Mouse (Mus musculus): ENCODE measurements around the gene Spag9.
"Not testable (repeated sequence)": the region's sequence is repeated elsewhere in the genome, so short reads cannot be mapped to it uniquely, and the experiment has no call there.

Spag9 gene

GRCm38 (mm10) chr11:93986298-93986697 lies 9.6 kb upstream of the Spag9 start:
- no peak for DNase-seq (ENCODE audit: low spot score)

- no peak for DNase-seq (ENCODE audit: low spot score)
Observed at GRCm38 (mm10) chr11:93987026-93987425, 8.9 kb upstream of the Spag9 start.

- DNase-seq (ENCODE audit: low spot score) = no peak
Observed at GRCm38 (mm10) chr11:93987625-93988327, 8.1 kb upstream of the Spag9 start.

GRCm38 (mm10) chr11:93988328-93989062 lies 7.4 kb upstream of the Spag9 start:
- peak; percentile 25 for DNase-seq (ENCODE audit: low spot score)

DNA sequence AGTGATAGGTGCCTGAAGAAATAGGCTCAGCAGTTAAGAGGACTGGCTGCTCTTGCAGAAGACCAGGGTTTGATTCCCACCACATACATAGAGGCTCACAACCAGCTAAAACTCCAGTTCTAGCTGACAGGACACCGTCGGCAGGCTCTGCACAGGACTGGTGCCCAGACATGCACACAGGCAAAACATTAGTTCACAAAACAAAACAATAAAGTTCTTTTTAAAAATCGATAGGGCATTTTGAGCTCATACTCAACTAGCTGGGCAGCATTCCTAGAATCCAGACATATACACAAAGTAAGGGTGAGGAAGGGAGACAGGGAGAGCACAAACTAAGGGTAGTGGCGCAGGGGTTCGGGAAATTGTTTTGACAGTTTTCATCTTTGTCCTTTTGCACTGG lies 1.4 kb upstream of the Spag9 start:
- DNase-seq (ENCODE audit: low spot score) = peak; percentile 9

DNA sequence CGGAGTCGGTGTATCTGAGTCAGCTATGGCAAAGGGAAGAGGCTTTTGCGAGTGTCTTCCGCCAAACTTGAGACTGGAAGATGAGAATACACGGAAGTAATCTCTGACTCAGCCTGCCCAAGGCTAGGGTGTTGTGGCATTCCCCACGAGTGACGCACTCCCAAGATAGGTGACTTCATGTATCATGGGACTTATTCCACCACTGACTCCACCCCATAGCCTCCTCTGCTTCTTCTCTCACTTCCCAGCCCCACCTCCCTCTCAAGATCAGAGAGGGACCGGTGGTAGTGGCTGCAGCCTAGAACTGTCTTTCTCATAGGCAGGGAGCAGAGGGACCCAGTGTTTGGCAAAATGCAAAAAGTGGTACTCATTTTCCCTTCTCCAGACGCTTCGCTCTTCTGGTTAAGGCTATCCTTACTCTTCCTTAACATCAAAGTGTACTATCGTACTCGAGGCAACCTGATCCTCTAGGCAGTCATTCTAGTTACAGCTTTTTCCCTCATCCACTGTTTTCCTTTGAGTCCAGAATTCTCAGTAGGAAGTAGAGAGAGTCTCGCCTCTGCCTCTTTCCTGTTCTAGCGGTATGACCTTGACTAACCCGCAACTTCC lies 676 bp upstream of the Spag9 start:
- DNase-seq (ENCODE audit: low spot score) = peak; percentile 88

GRCm38 (mm10) chr11:93996306-93997140 lies 632 bp downstream of the Spag9 start:
- DNase-seq (ENCODE audit: low spot score) = peak; percentile 47

- DNase-seq (ENCODE audit: low spot score) = peak; percentile 20
Observed at GRCm38 (mm10) chr11:93997141-93997775, 1.4 kb downstream of the Spag9 start.

DNA sequence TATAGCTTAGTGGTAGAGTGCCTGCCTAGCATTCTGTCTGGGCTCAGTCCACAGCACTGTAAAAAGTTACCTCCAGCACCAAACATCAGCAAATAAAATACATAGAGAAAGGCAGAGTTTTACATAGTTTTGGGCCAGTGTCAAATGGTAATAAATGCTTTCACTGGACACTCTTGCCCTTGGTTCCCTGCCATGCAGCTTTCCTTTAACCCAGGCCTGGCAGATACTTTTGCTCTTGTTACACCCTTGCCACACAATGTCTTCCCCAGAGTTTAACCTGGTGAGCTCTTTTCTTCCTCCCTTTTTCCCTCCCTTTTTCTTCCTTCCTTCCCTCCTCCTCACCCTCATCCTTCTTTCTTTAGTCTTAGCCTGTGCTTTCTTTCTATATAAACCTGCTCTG lies 3.4 kb downstream of the Spag9 start:
- DNase-seq (ENCODE audit: low spot score) = no peak

DNA sequence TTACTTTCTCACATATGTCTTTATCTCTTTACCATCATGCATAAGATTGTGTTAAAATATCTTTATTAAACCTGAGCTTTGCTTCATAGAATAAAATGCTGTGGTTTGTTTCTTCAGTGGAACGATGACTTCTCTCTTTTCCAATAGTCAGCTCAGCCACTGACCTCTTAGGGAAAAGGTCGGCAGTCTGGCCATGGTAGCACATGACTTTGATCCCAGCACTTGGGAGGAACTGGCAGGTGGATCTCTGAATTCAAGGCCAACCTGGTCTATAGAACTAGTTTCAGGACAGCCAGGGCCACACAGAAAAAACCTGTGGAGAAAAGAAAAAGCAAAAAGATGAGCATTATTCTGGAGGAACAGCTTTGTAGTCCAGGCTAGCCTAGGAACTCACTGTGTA lies 7.5 kb downstream of the Spag9 start:
- no peak for DNase-seq (ENCODE audit: low spot score)

DNA sequence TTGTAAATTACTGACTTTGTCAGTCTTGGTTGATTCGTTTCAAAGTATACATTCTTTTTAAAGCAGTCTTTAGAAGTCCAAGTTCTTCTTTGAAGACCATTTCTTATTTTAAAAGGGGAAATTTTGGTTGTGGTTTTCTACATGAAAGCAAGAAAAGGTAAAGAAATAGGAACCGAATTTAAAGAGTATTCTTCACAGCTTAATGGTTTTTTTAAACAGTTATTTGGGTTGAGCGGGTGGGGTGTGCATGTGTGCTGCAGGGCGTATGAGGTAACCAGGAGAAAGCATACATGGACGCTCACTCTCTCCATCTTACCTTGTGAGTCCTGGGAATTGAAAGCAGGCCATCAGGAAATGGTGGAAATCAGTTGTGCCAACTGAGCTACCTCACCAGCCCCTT lies 23.2 kb downstream of the Spag9 start:
- DNase-seq (ENCODE audit: low spot score) = no peak

- no peak for DNase-seq (ENCODE audit: low spot score)
Observed at GRCm38 (mm10) chr11:94020403-94020802, 24.5 kb downstream of the Spag9 start.

- DNase-seq (ENCODE audit: low spot score) = no peak
Observed at GRCm38 (mm10) chr11:94026289-94026688, 30.4 kb downstream of the Spag9 start.

- DNase-seq (ENCODE audit: low spot score) = no peak
Observed at GRCm38 (mm10) chr11:94032084-94032483, 36.2 kb downstream of the Spag9 start.

GRCm38 (mm10) chr11:94032971-94033370 lies 37.1 kb downstream of the Spag9 start:
- no peak for DNase-seq (ENCODE audit: low spot score)

- DNase-seq (ENCODE audit: low spot score) = no peak
Observed at GRCm38 (mm10) chr11:94035974-94036373, 40.1 kb downstream of the Spag9 start.

GRCm38 (mm10) chr11:94041475-94041874 lies 45.6 kb downstream of the Spag9 start:
- DNase-seq (ENCODE audit: low spot score) = no peak

DNA sequence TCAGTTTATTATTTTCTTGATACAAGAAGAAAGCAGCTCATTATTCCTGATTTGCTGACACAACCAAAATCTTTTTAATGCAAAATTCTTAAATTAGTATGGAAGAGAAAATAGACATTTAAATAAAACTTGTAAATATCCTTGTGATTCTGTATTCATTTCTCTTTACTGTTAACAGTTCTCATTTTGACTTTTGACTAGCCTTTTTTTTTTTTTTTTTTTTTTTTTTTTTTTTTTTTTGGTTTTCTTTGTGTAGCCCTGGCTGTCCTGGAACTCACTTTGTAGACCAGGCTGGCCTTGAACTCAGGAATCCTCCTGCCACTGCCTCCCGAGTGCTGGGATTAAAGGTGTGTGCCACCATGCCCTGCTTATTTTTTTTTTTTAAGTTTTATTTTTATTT lies 46.4 kb downstream of the Spag9 start:
- DNase-seq (ENCODE audit: low spot score) = not testable (repeated sequence)

DNA sequence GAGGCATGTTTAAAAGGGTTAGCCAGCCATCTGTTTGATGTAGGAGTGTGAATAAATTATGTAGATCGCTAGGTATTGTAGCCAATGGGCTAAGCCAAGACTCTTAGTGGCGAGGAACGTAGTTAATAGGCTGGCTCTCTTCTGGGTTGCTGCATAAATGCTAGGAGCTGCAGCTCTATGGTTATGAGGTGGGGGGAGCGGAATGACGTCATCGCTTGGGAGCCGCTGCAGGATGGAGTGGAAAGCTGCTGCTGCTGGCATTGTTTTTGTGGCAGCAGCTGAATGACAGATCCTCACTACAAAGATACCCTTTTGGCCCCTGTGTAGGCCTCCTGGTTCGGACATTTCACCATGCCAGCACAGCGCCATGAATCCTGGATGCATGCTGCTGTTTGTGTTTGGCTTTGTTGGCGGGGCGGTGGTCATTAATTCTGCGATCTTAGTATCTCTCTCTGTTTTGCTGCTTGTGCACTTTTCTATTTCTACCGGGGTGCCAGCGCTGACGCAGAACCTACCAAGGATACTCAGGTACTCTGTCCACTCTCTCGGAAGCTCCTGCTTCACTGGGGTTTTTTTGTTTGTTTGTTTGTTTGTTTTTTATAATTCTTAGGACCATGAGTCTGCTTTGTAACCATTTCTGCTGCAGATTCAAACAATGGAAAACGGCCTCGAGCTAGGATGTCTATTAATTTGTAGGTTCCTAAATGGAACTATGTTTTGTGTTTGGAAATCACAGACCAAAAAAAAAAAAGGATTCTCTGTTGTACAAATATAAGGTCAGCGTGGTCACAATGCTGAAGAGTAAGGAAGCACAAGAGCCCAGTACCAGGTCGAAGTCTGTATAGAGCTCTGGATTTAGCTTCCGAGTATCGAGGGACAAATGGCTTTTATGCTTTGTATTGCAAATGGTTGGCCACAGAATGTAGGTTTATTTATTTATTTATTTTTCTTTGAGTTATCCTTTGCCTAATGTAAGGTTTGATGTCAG lies 48.4 kb downstream of the Spag9 start:
- DNase-seq (ENCODE audit: low spot score) = peak; percentile 64

GRCm38 (mm10) chr11:94045016-94045415 lies 49.1 kb downstream of the Spag9 start:
- no peak for DNase-seq (ENCODE audit: low spot score)

- DNase-seq (ENCODE audit: low spot score) = no peak
Observed at GRCm38 (mm10) chr11:94047288-94047687, 51.4 kb downstream of the Spag9 start.

Data from urinary bladder, postnatal 14 days (tissue).